Mouse (Mus musculus) thymus, postnatal 36 days (tissue): ENCODE data around the gene Notch3.

ENCODE experiments used
- DNase-seq, 2 experiments: peaks; one replicate each; pipeline ENCODE4 v3.0.0; 2022; ENCODE audit warnings: mixed read lengths in 2 of 2

Gene Notch3

DNA sequence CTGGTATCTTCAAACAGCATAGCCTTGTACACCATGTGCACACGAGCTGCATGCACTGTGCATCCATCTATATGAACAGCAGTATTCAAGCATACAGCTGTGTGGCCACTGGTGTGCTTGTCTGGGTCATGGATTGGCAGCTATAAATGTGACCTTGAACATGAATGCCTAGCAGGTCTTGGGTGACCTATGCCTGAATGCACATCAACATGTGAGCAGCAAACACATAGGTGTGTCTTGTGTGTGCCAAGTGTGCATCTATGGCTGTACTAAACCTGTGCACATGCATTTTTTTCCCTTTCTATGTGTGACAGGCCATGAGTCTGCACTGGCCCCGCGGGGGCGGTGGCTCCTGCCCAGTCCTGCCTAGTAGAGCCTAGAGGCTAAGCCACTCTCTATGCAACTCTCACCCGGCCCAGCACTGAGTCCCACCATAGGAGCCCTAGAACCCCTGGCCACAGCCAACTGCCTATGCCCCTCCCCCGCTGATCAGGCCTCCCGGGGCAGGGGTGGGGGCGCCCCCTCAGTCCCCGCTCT, 1.3 kb downstream of the Notch3 start:
- no peak for DNase-seq

GRCm38 (mm10) chr17:32164780-32165179, 1.9 kb downstream of the Notch3 start:
- no peak for DNase-seq

DNA sequence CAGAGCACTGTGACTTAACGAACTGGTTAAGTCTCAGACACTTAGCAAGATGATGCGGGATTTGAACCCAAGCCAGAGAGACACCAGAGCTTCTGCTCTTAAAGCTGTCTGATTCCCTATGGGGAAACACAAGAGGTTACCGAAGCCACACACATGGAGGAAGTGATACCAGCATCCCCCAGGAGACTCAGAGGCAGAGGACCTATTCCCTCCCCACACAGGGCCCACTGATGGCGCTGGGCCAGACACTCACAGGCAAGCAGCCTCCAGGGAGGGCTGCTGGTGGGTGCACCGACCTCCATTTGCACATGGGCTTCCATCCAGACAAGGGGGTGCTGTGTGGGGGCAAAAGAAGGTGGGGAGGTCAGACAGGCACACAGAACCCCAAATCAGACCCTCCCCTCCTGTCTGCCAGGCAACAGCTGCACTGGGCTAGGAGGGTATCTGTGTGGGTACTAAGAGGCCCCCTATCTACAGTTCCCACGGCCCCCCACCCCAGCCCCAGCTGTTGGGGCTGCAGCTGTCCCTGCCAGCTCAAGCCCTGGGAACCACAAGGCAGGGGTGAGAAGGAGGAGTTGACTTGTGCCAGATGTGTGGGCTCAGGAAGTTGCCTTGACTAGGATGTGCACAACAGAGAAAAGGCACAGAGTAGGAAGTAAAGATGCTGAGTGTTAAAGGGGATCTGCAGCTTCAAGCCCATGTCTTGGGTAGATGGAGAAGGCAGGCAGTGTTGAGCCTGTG, 2.6 kb downstream of the Notch3 start:
- peak; percentile 66 to 87 for DNase-seq

- DNase-seq: peak; percentile 86
Observed at GRCm38 (mm10) chr17:32162112-32162850, 4.4 kb downstream of the Notch3 start.

DNA sequence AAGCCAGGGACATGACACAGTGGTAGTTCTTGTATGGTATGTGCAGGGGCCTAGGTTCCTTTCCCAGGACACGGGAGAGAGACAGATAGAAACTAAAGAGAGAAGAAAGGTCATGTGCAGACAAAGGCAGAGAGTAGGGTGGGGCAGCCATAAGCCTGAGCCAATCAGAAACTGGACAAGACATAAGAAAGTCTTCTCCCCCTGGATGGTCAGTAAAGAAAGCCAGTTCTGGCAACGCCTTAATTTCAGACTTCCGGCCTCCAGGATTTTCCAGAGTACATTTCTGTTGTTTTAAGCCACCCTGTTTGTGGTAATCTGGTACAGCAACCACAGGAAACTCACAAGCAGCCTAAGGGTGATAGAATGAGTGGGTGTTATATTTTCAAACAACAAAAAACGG, 5.8 kb downstream of the Notch3 start:
- no peak for DNase-seq

GRCm38 (mm10) chr17:32158841-32159240, 7.8 kb downstream of the Notch3 start:
- DNase-seq: no peak

DNA sequence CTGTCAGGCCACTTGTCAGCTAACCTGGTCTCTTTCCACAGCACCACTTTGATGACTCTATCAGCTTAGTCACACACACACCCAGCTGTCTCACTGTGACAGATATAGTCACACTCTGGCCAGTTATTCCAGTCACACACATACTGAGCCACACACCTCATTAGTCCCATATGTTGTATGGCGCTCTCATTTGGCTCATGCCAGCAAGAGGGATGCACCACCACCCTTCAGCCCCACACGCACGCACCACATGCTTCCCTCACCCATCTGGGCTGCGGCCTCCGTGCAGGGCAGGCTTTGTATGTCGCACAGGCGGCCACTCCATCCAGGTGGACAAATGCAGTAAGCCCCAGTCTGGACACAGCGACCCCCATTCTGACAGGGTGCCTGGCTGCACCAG, 19.9 kb downstream of the Notch3 start:
- DNase-seq: no peak

DNA sequence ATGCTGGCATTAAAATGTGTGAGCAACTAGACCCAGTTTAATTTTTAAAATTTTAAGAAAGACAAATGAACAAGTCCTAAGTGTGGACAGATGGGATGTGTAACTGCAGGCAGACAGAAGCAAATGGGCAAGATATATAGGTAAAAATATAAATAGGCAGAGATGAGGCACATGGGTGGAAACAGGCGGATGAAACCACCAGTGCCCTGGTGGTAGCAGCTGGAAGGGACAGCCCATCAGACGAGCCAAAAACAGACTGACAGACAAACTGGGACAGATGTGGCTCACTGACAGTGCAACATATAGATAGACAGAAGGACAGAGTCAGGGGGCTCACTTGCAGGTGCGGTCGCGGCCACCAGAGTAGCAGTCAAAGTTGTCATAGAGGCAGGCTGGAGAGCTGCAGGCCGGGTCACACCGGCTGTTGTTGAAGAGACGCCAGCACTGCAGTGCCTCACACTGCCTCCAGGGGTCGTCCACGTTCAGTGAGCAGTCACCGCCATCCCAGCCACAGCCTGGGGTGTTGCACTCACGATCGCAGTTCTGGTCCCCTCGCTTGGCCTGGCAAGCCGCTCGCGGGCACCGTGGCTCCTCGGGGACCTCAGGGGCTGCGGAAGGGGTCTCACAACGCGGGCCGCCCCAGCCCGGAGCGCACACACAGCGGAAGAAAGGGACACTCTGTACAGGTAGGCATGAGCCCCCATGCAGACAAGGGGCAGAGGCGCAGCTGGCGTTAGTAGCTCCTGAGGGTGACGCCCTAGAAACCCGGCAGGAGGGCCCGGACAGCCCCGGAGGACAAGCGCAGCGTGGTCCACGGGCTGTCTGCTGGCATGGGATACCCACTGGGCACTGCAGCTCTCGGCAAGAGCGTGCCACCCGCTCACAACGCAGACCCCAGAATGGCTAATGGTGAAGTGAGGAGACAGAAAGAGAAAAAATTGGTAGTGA, 23.5 kb downstream of the Notch3 start:
- peak; percentile 80 to 83 for DNase-seq

- DNase-seq: no peak
Observed at GRCm38 (mm10) chr17:32142234-32142633, 24.4 kb downstream of the Notch3 start.

- no peak for DNase-seq
Observed at GRCm38 (mm10) chr17:32133375-32133774, 33.3 kb downstream of the Notch3 start.

- DNase-seq: no peak
Observed at GRCm38 (mm10) chr17:32132087-32132486, 34.6 kb downstream of the Notch3 start.

DNA sequence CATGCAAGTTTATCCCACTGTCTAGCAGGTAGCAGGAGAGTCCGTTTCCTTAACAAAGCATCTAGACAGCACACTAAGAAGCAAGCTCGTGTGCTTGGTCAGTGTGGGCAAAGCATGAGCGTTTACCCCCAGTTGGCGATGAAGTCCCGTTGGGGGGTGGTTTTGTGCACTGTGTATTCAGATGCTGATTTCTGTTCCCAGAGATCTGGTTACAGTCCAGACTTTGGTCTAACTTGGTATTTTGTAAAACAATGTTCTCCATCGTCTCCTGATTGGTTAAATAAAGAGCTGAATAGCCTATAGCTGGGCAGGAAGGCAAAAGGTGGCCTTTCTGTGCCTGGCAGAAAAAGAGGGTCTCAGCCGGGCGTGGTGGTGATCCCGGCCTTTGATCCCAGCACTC, 36.1 kb downstream of the Notch3 start:
- no peak for DNase-seq

DNA sequence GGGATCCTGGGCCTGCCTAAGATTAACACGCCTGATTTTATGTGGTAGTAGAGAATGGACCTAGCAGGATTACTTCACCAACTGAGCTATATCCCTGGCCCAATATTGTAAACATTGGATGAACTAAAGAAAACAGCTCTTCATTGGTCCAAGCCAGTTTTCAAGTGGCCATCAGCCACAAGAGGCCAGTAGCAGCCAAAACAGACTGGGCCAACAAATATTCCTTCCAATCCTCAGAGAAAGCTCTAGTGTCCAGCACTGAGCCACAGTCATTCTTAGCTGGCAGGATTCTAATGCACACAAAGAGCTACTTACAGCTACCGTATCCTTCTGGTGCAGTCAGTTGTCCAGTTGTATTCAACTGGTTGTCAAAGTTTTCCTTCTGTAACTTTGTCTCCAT, 39.5 kb downstream of the Notch3 start:
- no peak for DNase-seq

DNA sequence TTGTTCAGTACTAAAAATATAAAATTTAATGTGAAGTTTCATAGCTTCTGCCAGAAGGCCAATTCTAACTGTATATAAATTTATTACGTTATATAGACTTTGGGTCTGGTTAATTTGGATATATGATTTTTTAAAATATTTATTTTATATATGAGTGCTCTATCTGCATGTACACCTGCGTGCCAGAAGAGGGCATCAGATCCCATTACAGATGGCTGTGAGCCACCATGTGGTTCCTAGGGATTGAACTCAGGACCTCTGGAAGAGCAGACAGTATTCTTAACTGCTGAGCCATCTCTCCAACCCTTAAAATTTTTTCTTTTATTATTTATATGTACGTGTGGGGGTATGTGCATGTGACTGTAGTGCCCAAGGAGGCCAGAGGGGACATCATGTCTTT, 41.2 kb downstream of the Notch3 start:
- no peak for DNase-seq

GRCm38 (mm10) chr17:32123545-32123944, 43.1 kb downstream of the Notch3 start:
- DNase-seq: no peak

- no peak for DNase-seq
Observed at GRCm38 (mm10) chr17:32122587-32122970, 44.1 kb downstream of the Notch3 start.

GRCm38 (mm10) chr17:32121833-32122586, 44.6 kb downstream of the Notch3 start:
- no peak for DNase-seq

- no peak for DNase-seq
Observed at GRCm38 (mm10) chr17:32120771-32121532, 45.7 kb downstream of the Notch3 start.

GRCm38 (mm10) chr17:32119196-32119595, 47.5 kb downstream of the Notch3 start:
- no peak for DNase-seq

DNA sequence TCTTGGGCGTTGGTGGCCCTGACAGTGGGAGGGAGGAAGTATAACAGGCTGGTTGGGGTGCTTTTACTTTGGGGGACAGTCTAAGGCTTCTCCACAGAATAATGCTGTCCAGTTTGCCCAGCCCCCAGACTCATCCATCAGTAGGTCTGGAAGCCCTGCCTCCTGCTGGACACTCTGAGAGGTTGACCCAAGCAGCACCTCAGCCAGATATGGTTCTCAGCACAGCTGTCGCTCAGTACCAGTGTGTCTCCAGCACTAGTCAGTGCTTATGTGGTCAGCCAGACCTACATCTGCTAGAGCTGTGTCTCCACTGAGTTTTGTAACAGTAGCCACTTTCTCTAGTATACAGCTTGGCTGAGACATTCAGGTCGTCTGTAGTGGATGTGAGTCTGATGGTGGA, 48.2 kb downstream of the Notch3 start:
- DNase-seq: no peak

GRCm38 (mm10) chr17:32117872-32118421, 48.7 kb downstream of the Notch3 start:
- DNase-seq: peak; percentile 67 to 73
